Mouse (Mus musculus) gastrocnemius, postnatal 10 days (tissue): ENCODE results near the gene Trmt112. TPM values are rescaled to one million over a fixed set of nuclear protein-coding genes. Genes with fewer than 3 reads are reported as not detected.

ENCODE experiments used
- DNase-seq: peaks from one replicate; pipeline ENCODE4 v3.0.0; 2021; ENCODE audit warnings: mixed read lengths
- long read RNA-seq, 2 experiments: library from polyadenylated mRNA; stranded (forward); transcript quantifications; one replicate each; pipeline ENCODE4 v2.0.0; 2021
- total RNA-seq, 2 experiments: library from RNA; stranded (reverse); gene quantifications; 2 replicates each; pipeline ENCODE4 v1.2.3; 2021

The Trmt112 gene
- total RNA-seq = 10 to 100 TPM; 45.2 to 48.1 TPM
- long read RNA-seq, experiment 1, transcript Trmt112-202 (4 exons, 985 nt) = major isoform, 21 of 21 reads
- long read RNA-seq, experiment 1, partial matches to known transcripts = 0 of 21 reads
- long read RNA-seq, experiment 1, other reads (novel, unspliced or antisense) = 0 of 21 reads
- long read RNA-seq, experiment 2, transcript Trmt112-202 (4 exons, 985 nt) = major isoform, 22 of 22 reads
- long read RNA-seq, experiment 2, partial matches to known transcripts = 0 of 22 reads
- long read RNA-seq, experiment 2, other reads (novel, unspliced or antisense) = 0 of 22 reads

DNA sequence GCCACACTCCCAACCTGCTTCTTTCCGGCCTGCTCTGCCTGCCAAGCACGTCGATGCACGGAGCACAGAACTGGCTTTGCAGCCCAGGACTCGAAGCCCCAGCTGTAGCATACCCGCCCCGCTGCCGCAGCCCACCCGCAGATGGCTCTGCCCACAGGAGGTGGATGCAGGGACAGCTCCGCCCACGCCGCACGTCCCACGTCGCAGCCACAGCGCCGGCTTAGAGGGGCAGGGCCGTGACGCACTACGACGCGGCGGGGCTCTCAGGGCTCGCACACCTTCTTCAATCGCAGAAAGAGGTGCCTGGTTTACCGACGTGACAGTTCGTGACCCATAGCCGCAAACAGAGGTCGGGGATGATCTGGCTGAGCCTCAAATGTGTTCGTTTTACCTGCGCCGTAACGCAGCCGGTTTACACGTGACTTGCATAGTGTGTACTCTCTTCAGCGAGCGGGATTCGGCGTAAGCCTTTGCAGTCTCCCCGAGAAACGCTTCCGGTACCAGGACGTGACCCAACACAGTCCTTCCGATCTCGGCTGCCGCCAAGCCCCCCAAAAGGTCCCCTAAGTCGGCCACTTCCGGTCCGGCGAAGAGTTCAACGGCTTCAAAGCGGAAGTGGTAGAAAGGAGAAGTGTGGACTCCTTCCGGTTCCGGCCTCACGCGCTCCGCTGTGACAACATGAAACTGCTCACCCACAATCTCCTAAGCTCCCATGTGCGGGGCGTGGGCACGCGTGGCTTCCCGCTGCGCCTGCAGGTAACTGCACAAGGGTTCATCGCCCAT, at the start of gene Trmt112, which contains the start of gene Prdx5:
TSS of gene Trmt112 (plus strand) at position 192 of the 783 bp plus-strand sequence.
TSS of gene Prdx5 (minus strand) at position 600 of the 783 bp plus-strand sequence.
- DNase-seq = peak; percentile 83

DNA sequence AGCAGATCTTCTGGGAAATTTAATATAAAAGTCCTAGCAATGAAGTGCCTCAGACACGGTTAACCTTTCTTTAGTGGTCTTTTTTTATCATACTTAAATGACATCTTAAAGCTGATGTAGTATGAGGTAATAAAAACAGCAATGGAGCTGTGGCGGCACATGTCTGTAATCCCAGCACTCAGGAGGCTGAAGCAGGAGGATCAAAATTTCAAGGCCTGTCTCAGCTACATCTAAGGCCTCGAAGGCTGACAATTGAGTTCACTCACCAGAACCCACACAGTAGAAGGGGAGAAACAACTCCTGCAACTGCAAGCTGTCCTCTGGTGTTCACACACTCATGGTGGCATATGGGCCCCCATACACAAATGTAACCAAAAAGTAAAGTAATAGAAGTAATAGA, 49.5 kb upstream of the Trmt112 start:
- DNase-seq = no peak

DNA sequence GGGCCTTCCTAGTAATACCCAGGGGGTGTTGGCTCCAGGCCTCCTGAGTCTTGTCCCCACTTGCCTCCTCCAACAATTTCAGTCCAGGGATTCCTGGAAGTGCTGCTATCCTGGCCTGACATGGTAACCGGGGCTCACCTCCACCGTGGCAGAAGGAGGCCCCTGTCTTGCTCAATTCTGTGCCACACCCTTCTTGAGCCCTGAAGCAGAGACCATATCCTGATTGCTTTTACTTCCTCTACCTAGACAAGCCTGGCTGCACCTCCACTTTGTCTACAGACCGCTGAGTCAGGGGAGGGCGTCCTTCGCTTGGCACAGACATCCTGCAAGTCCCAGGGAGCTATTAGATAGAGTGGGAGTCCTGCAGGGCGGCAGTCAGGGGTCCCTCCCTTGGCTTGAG, 48.8 kb upstream of the Trmt112 start:
- DNase-seq = no peak

DNA sequence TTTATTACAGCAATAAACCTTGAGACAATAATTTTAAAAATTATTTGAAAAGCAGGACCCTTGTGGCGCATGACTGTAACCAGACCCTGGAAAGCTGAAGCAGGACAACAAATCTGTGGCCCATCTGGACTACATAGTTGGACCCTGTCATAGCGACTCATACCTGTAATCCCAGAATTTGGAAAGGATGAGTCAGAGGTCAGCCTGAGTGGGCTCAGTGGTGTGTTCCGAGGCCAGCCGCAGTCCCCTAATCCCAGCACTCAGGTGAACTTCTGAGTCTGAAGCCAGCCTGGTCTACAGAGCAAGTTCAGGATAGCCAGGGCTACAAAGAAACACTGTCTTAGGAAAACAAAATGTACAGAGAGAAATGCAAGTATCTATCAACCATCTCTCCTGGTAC, 48.0 kb upstream of the Trmt112 start:
- no peak for DNase-seq

GRCm38 (mm10) chr19:6869355-6869754, 40.1 kb upstream of the Trmt112 start:
- DNase-seq = no peak

DNA sequence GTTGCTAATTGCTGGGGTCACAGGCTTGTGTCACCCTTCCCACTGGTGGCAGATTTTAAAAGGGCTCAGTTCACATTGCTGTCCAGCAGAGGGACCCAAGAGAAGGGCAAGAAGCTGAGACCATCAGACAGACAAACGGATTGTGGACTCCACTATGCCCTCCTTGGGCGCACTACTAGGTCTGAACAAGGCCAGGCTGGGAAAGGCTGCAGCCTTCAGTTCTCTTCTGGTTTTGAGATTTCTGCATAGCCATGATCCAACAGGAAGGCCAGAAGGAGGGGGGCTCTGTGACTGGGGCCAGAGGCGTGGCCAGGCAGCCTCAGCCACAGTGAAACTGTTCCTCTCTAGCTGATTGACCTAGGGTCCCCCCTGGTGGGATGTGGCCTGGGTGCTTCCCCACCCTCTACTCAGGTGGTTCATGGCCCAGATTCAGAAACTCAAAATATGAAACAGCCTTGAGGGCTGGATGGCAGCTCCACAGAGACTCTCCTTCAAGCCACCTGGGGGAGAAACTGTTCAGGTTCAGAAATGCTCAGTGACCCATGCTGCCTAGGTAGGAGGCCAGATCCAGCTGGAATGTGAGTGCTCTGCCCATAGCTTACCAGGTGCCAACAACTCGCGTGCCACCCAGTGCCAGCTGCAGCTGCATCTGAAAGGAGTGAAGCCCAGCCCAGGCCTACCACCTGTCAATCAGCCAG, 37.8 kb upstream of the Trmt112 start:
- DNase-seq = no peak

DNA sequence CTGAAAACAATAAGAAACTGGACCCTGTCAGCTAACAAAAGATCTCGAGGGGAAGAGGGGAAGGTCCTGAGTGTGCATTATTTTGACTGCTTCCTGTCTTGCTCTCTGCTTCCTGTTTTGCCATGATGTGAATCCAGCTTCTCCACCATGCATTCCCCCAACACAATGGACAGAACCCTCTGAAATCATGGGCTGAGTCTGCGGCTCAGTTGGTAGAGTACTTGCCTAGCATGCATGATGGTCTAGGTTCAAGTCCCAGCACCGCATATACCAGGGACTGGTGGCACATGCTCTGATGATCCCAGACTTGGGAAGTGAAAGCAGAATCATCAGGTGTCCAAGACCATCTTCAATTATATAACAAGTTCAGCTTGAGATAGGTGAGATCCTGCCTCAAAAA, 36.8 kb upstream of the Trmt112 start:
- no peak for DNase-seq

DNA sequence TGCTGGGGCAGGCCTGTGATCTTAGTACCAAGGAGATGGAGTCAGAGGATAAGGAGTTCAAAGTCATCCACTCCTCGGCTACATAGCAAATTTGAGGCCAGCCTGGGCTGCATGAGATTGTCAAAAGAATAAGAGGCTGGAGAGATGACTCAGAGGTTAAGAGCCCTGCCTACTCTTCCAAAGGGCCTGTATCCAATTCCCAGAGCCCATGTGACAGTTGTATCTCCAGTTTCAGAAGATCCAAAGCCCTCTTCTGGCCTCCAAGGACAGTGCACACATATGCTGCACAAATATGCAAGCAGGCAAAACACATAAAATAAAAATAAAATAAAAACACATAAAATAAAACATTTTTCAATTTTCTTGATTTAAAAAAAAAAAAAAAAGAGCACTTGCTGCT, 35.2 kb upstream of the Trmt112 start:
- no peak for DNase-seq

- DNase-seq = no peak
Observed at GRCm38 (mm10) chr19:6875834-6876233, 33.7 kb upstream of the Trmt112 start.

GRCm38 (mm10) chr19:6876799-6877198, 32.7 kb upstream of the Trmt112 start:
- no peak for DNase-seq

GRCm38 (mm10) chr19:6877965-6878364, 31.5 kb upstream of the Trmt112 start:
- DNase-seq = no peak

GRCm38 (mm10) chr19:6892512-6892911, 17.0 kb upstream of the Trmt112 start:
- no peak for DNase-seq

DNA sequence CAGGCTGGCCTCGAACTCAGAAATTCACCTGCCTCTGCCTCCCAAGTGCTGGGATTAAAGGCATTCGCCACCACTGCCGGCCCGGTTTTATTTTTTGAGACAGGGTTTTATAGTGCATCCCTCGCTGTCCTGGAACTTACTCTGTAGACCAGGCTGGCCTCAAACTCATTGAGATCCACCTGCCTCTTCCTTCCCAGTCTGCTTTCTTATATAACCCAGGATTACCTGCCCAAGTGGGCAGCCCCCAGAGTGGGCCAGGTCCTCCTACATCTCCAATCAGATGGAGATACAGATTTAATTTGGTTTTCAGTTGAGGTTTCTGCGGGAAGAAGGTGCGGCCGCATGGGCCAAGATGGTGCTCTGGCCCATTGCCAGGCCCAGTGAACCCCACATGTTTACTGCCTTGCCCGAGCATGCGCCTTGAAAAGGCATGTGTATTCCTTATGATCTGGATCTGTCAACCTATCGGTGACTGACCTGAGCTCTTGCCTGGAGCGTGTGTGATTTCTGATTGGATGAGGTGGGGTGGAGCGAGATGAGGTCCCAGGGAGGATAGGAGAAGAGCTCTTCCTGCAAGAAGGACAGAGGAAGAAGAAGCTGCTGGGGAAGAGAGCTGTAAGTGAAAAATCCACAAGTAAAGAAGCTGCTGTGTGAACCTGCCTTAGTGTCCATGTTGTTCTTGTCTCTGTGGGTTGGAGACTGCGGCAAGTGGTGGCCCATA, 15.6 kb upstream of the Trmt112 start:
- DNase-seq = peak; percentile 1

DNA sequence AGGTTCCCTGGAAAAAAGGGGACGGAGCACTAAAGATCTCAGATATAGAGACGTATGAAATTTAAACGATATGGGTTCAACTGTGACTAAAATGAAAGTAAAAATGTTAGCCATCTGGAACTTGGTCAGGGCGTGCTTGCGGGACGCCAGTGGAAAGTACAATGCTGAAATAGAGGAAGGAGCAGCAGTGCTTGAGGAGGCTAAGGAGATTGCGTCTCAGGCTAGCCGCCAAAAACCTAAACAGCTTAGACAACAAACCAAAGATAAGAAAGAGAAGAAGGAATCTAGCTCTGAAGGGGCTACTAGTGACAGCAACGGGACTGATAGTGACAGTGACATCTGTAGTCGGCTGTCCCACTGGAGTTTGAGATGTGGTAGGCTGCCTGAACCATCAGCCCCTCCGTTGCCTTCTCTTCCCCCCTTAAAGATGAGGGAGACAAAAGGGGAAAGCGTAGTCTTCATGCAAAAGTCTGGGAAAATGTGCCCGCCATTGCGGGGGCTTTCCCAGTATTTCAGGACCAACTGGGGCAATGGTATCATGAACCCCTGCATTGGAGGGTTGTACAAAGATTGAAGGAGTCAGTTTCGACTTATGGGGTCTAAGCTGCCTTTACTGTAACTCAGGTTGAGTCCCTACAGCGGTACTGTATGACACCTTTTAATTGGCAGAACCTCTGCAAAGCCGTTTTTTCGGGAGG, 13.7 kb upstream of the Trmt112 start:
- peak; percentile 1 for DNase-seq

GRCm38 (mm10) chr19:6899641-6900040, 9.9 kb upstream of the Trmt112 start:
- DNase-seq = no peak

DNA sequence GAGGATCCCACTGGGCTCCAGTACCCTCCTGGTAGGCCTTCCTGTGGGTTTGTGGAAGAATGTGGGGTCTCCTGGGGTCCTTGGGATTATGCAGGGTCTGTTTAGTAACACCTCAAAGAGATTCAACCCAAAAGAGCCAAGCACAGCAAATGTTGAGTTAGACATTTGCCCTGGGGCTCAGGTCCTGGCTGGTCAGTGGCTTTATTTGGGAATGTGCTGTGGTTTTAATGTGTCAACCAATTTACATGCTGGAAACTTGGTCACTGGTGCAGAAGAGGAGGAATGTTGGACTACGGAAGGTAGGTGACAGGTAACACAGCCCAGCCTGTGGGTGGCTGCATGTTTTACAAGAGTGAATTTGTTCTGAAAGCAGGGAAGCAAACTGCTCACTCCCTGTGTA, 6.5 kb upstream of the Trmt112 start:
- no peak for DNase-seq

GRCm38 (mm10) chr19:6904846-6905245, 4.7 kb upstream of the Trmt112 start:
- no peak for DNase-seq

- DNase-seq = no peak
Observed at GRCm38 (mm10) chr19:6905498-6906159, 3.9 kb upstream of the Trmt112 start.

- no peak for DNase-seq
Observed at GRCm38 (mm10) chr19:6906199-6906598, 3.3 kb upstream of the Trmt112 start.

DNA sequence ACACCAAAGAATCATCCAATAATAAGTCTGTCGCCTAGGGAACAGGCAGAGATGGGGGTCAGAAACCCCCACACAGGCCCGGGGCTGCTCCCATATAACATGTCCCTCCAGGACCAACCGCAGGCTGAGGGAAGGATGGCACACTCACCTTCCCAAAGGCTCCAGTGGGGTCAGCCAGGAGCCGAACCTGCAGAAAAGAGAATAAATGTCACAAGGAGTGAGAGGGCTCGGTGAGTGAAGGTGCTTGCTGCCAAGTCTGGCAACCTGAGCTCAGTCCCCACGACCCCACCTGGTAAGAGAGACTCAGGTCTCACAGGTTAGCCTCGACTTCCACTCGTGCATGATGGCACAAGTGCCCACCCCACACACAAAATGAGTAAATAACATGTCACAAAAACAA, 2.4 kb upstream of the Trmt112 start:
- DNase-seq = no peak
